Mouse (Mus musculus): ENCODE measurements around the gene Npcd.

Npcd gene

GRCm38 (mm10) chr15:79766586-79767071 is 67.4 kb downstream of the Npcd start:
- no peak for DNase-seq (ENCODE audit: low read depth, low spot score)

- no peak for DNase-seq (ENCODE audit: low read depth, low spot score)
These were observed 67.9 kb downstream of the Npcd start for GRCm38 (mm10) chr15:79766168-79766567.

GRCm38 (mm10) chr15:79765361-79765760 is 68.7 kb downstream of the Npcd start:
- peak; percentile 85 for DNase-seq (ENCODE audit: low read depth, low spot score)

- DNase-seq (ENCODE audit: low read depth, low spot score), result peak; percentile 83
These were observed 69.3 kb downstream of the Npcd start for GRCm38 (mm10) chr15:79764539-79765267.

GRCm38 (mm10) chr15:79763601-79764246 is 70.3 kb downstream of the Npcd start:
- peak; percentile 56 for DNase-seq (ENCODE audit: low read depth, low spot score)

GRCm38 (mm10) chr15:79763001-79763400 is 71.0 kb downstream of the Npcd start:
- peak; percentile 28 for DNase-seq (ENCODE audit: low read depth, low spot score)

GRCm38 (mm10) chr15:79760956-79761355 is 73.1 kb downstream of the Npcd start:
- DNase-seq (ENCODE audit: low read depth, low spot score), result no peak

GRCm38 (mm10) chr15:79757118-79757517 is 76.9 kb downstream of the Npcd start:
- DNase-seq (ENCODE audit: low read depth, low spot score), result no peak

GRCm38 (mm10) chr15:79755977-79756625 is 77.9 kb downstream of the Npcd start:
- no peak for DNase-seq (ENCODE audit: low read depth, low spot score)

- DNase-seq (ENCODE audit: low read depth, low spot score), result no peak
These were observed 78.9 kb downstream of the Npcd start for GRCm38 (mm10) chr15:79755176-79755575.

GRCm38 (mm10) chr15:79753873-79754272 is 80.2 kb downstream of the Npcd start:
- DNase-seq (ENCODE audit: low read depth, low spot score), result no peak

- no peak for DNase-seq (ENCODE audit: low read depth, low spot score)
These were observed 80.7 kb downstream of the Npcd start for GRCm38 (mm10) chr15:79753420-79753752.

GRCm38 (mm10) chr15:79752742-79753419 is 81.2 kb downstream of the Npcd start:
- peak; percentile 83 for DNase-seq (ENCODE audit: low read depth, low spot score)

- no peak for DNase-seq (ENCODE audit: low read depth, low spot score)
These were observed 82.3 kb downstream of the Npcd start for GRCm38 (mm10) chr15:79751772-79752171.

GRCm38 (mm10) chr15:79750266-79750665 is 83.8 kb downstream of the Npcd start:
- DNase-seq (ENCODE audit: low read depth, low spot score), result no peak

GRCm38 (mm10) chr15:79749162-79749561 is 84.9 kb downstream of the Npcd start:
- DNase-seq (ENCODE audit: low read depth, low spot score), result no peak

GRCm38 (mm10) chr15:79747998-79748397 is 86.0 kb downstream of the Npcd start:
- DNase-seq (ENCODE audit: low read depth, low spot score), result peak; percentile 42

GRCm38 (mm10) chr15:79745883-79746282 is 88.2 kb downstream of the Npcd start:
- DNase-seq (ENCODE audit: low read depth, low spot score), result no peak

- DNase-seq (ENCODE audit: low read depth, low spot score), result no peak
These were observed 88.7 kb downstream of the Npcd start for GRCm38 (mm10) chr15:79745312-79745711.

GRCm38 (mm10) chr15:79744742-79745141 is 89.3 kb downstream of the Npcd start:
- no peak for DNase-seq (ENCODE audit: low read depth, low spot score)

GRCm38 (mm10) chr15:79744001-79744400 is 90.0 kb downstream of the Npcd start:
- DNase-seq (ENCODE audit: low read depth, low spot score), result no peak

GRCm38 (mm10) chr15:79742706-79743023 is 91.4 kb downstream of the Npcd start:
- no peak for DNase-seq (ENCODE audit: low read depth, low spot score)

Data from 3T3-L1 (cell line).